Mouse (Mus musculus): ENCODE results near the gene Card14. TPM values are rescaled to one million over a fixed set of nuclear protein-coding genes. Genes with fewer than 3 reads are reported as not detected.

Card14 gene
- total RNA-seq, 2 experiments from 2014 or later: 0.33 to 0.54 TPM

DNA sequence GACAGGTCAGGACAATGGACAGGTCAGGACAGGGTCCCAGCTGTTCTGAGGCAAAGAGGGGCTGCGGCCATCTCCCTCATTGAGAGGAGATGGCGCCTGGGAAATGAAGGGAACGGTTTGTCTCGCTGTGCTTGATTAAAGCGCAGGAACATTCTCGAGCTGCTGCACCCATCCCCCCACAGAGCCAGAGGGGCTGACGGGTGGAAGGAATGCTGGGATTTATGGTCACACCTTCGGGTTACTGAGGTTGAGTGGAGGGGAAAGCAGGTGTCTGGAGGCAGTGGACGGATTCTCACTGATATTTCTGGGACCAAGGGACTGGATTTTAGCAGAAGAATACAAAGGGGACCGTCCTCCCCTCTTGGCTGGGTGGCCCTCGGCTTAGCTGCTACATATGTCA, 348 bp downstream of the Card14 start:
- no peak overlapping the region for H3K27ac ChIP-seq
- H3K4me3 ChIP-seq: no peak overlapping the region
- TF ChIP-seq CTCF (IDR thresholded peaks at IDR 0.05): no peak
- intact Hi-C loops (cut with DNase I): loop anchor here (5.0 kb wide), 1 partner anchor 54 kb away; no protein-coding TSS in a partner anchor
- DNase-seq: no peak

GRCm38 (mm10) chr11:119310621-119311020, 3.1 kb downstream of the Card14 start:
- no peak for DNase-seq
- intact Hi-C loops (cut with DNase I): no loop called here
- TF ChIP-seq CTCF (IDR thresholded peaks at IDR 0.05): no peak
- Histone ChIP-seq H3K4me3 (no peak overlapping the region), H3K27ac (no peak overlapping the region)

- intact Hi-C loops (cut with DNase I): no loop called here
- Histone ChIP-seq H3K4me3 (peak overlapping the region; percentile 46), H3K27ac (peak overlapping the region; percentile 48)
- peak; percentile 38 for DNase-seq
- no peak for TF ChIP-seq CTCF (IDR thresholded peaks at IDR 0.05)
These were observed 6.8 kb downstream of the Card14 start for GRCm38 (mm10) chr11:119314252-119314936.

- intact Hi-C loops (cut with DNase I): no loop called here
- DNase-seq: peak; percentile 67
- Histone ChIP-seq H3K27ac (peak overlapping the region; percentile 35; the same call in 1 of the 2 replicates), H3K4me3 (peak overlapping the region; percentile 23)
- no peak for TF ChIP-seq CTCF (IDR thresholded peaks at IDR 0.05)
These were observed 9.2 kb downstream of the Card14 start for GRCm38 (mm10) chr11:119316720-119317119.

DNA sequence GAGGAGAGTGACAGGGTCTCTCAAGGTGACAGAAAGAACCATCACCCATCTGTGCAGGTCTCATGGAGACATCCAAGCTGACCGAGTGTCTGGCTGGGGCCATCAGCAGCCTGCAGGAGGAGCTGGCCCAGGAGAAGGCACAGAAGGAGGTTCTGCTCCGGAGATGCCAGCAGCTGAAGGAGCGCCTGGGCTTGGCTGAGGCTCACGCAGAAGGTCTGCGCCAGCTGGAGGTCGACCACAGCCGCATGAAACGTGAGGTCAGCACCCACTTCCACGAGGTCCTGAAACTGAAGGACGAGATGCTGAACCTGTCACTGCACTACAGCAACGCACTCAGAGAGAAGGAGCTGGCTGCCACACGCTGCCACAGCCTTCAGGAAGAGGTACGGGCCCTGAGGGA, 15.0 kb downstream of the Card14 start:
- Histone ChIP-seq H3K4me3 (no peak overlapping the region), H3K27ac (no peak overlapping the region)
- intact Hi-C loops (cut with DNase I): no loop called here
- peak; percentile 47 for DNase-seq
- TF ChIP-seq CTCF (IDR thresholded peaks at IDR 0.05): no peak

- no peak for DNase-seq
- peak; percentile 27; the same call in 1 of the 2 replicates for TF ChIP-seq CTCF (IDR thresholded peaks at IDR 0.05)
- Histone ChIP-seq H3K27ac (no peak overlapping the region), H3K4me3 (no peak overlapping the region)
- intact Hi-C loops (cut with DNase I): no loop called here
These were observed 17.5 kb downstream of the Card14 start for GRCm38 (mm10) chr11:119325068-119325467.

DNA sequence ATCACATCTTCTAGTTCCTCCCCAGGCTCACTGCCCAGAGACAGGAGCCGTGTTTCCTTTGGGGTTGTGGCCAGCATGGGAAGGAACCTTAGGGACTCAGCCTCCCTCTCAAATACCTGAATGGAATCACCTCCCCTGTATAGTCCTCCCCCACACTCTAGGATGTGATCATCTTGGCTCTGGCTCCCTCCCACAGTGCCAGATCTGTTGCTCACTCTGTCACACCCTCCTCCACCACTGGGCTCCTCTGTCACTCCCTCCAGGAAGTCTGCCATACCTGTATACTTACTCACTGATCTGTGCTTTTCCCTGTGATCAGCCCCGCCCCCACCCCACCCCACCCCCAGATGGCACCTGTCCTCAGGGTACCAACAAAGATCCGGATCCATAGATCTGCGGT, 23.0 kb downstream of the Card14 start:
- Histone ChIP-seq H3K27ac (no peak overlapping the region), H3K4me3 (no peak overlapping the region)
- DNase-seq: no peak
- intact Hi-C loops (cut with DNase I): no loop called here
- no peak for TF ChIP-seq CTCF (IDR thresholded peaks at IDR 0.05)

DNA sequence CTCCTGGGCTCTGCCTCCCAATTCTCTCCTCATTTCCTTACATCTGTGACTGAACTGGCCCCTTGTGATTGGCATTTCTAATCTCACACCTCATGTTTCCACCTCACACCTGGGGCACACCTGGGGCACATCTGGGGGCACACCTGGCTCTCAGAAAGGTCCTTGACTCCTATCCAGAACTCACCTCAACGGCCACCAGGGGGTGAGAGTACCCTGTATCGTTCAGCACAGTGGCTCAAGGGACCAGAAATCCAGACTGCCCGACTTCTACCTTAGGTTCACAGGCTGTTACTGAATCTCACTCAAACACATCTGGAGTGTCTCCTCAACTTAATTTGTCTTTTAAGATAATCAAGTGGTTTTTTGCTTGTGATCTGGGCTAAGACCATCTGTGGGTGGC, 24.4 kb downstream of the Card14 start:
- H3K4me3 ChIP-seq: no peak overlapping the region
- intact Hi-C loops (cut with DNase I): no loop called here
- TF ChIP-seq CTCF (IDR thresholded peaks at IDR 0.05): no peak
- DNase-seq: no peak
- H3K27ac ChIP-seq: no peak overlapping the region

DNA sequence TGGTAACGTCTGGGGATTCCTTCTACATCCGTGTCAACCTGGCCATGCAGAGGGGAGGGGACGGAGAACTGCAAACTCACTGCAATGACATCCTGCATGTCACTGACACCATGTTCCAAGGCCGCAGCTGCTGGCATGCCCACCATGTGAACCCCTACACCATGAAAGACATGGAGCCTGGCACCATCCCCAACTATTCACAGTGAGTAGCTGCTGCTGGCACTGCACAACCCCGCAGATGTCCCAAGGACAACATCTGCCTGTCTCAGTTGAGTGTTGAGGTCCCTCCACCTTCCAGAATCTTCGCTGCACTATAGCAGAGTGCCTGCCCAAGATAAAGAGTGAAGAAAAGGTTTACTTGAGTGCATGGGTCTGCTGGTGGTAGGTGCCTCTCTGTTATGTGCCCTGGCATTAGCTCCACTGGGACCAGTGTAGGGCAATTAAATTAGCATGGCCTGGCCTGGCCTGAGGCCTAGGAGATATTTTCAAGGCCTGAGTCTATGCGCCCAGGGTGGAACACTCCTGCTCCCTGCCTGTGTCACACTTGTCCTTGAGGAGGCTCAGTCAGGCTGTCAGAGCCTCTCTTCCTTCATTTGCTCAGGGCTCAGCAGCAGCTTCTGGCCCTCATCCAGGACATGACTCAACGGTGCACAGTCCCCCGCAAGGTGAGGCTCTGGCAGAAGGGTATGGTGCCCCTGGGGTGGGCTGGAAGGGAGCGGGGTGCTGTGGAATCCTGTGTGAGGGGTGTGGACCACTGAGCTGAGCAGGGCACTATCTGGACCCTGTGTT, 30.9 kb downstream of the Card14 start:
- H3K4me3 ChIP-seq: no peak overlapping the region
- intact Hi-C loops (cut with DNase I): loop anchor here (5.0 kb wide), 1 partner anchor 154 kb away; the partner anchor contains the start of gene Endov
- H3K27ac ChIP-seq: no peak overlapping the region
- DNase-seq: no peak
- no peak for TF ChIP-seq CTCF (IDR thresholded peaks at IDR 0.05)

- intact Hi-C loops (cut with DNase I): loop anchor here (5.0 kb wide), 1 partner anchor 153 kb away; the partner anchor contains the start of gene Endov
- Histone ChIP-seq H3K4me3 (no peak overlapping the region), H3K27ac (no peak overlapping the region)
- TF ChIP-seq CTCF (IDR thresholded peaks at IDR 0.05): no peak
- no peak for DNase-seq
These were observed 31.6 kb downstream of the Card14 start for GRCm38 (mm10) chr11:119339179-119339578.

DNA sequence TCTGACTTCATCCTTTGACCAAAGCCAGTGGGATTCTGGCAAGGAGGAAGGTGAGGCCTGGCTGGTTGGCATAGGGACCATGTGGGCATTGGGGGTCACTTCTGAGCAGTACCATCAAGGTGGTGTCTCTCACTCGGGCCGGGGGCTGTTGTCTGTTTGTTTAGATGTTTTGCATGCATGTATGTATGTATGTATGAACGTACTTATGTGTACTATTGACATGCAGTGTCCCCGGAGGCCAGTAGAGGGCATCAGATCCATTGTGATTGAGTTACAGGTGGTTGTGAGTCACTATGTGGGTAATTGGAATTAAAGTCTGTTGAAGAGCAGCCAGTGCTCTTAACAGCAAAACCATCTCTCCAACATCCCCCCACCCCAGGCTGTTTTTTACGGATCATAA, 32.1 kb downstream of the Card14 start:
- DNase-seq: peak; percentile 74
- intact Hi-C loops (cut with DNase I): loop anchor here (5.0 kb wide), 1 partner anchor 153 kb away; the partner anchor contains the start of gene Endov
- Histone ChIP-seq H3K4me3 (no peak overlapping the region), H3K27ac (no peak overlapping the region)
- TF ChIP-seq CTCF (IDR thresholded peaks at IDR 0.05): peak; percentile 82

GRCm38 (mm10) chr11:119344178-119344577, 36.6 kb downstream of the Card14 start:
- no peak for DNase-seq
- intact Hi-C loops (cut with DNase I): no loop called here
- H3K4me3 ChIP-seq: no peak overlapping the region
- no peak overlapping the region for H3K27ac ChIP-seq
- no peak for TF ChIP-seq CTCF (IDR thresholded peaks at IDR 0.05)

GRCm38 (mm10) chr11:119344865-119345264, 37.3 kb downstream of the Card14 start:
- no peak overlapping the region for H3K4me3 ChIP-seq
- no peak for DNase-seq
- no peak overlapping the region for H3K27ac ChIP-seq
- no peak for TF ChIP-seq CTCF (IDR thresholded peaks at IDR 0.05)
- intact Hi-C loops (cut with DNase I): no loop called here

Measured in gastrocnemius, adult 2 months (tissue).